In the genomic region with DNA sequence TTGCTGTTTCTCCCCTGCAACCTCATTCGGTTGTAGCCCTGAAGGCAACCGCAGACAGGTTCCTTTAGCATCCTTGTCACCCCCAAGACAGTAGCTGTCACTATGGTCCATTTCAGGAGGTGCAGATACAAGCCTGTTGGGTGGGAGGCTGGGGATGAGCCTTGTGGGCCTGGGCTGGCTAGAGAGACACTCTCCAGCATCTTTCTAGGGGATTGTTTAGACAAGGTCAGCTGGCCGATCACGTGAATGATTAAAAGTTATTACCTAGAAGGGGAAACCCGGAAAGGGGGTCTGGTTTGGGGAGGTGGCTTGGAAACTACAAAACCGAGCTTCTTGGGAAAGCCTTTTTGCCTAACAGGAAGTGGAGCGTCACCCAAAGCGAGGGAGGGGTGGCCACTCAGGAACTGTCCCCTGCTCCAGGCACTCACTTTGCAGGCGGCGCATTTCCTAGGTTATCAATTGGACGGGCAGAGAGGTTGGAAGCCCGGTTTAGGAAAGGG, we compare ENCODE assay signal across 8 mouse cellular contexts. TPM values are rescaled to one million over a fixed set of nuclear protein-coding genes. Genes with fewer than 3 reads are reported as not detected.
DNase-seq lines count a peak whose midpoint lies in the region; ATAC-seq lines count a peak whose summit lies in the region.

No protein-coding gene starts in this region.

- H3K9me3 ChIP-seq in hindbrain, embryonic 15.5 days: no peaks in the 10 kb centered on the region

- H3K4me2 ChIP-seq in hindbrain, embryonic 15.5 days: peak overlapping the region; percentile 73

- peak; percentile 80 for ATAC-seq in hindbrain, embryonic 15.5 days (ENCODE audit: low FRiP score, low read depth)

- peak; percentile 82 for DNase-seq in adipocyte (ENCODE audit: low spot score)
- peak; percentile 48 to 68 for DNase-seq in cerebellum, postnatal 4 days (ENCODE audit: low spot score in 2 of 2)
- peak; percentile 75 for DNase-seq in gastrocnemius, adult 18-20 months (ENCODE audit: low spot score)
- peak; percentile 71 to 79 for DNase-seq in left cerebral cortex, adult 18-20 months (ENCODE audit: low spot score in 2 of 2)
- DNase-seq in lung, postnatal 4 days: peak; percentile 76 to 81
- DNase-seq in right cerebral cortex, adult 18-20 months: peak; percentile 86
- DNase-seq in urinary bladder, postnatal 36 days (ENCODE audit: low spot score in 2 of 2): peak; percentile 62 to 75

- no peaks in the 10 kb centered on the region for H3K27me3 ChIP-seq in hindbrain, embryonic 15.5 days

- H3K9ac ChIP-seq in hindbrain, embryonic 15.5 days: peak overlapping the region; percentile 55

- H3K27ac ChIP-seq in hindbrain, embryonic 15.5 days (replicated peaks): peak overlapping the region; percentile 88

- peak overlapping the region; percentile 57 for H3K4me3 ChIP-seq in hindbrain, embryonic 15.5 days

- peaks cover 31% of the 10 kb centered on the region for H3K4me1 ChIP-seq in hindbrain, embryonic 15.5 days (replicated peaks)

- no peaks in the 10 kb centered on the region for H3K36me3 ChIP-seq in hindbrain, embryonic 15.5 days

- 0% methylated on average over 12 of the region's 12 CpGs for WGBS in hindbrain, embryonic 15.5 days

RNA-seq across cellular contexts. Expression of gene Extl2, which starts 0.7 kb away (rescaled TPM):
- 10 to 100 TPM; 10.5 to 10.7 TPM for total RNA-seq in gastrocnemius, adult 18-20 months (2021)
- 35.1 and 35.6 TPM in 2 replicates for polyA plus RNA-seq in hindbrain, embryonic 15.5 days (2015; fragmentation: Nextera tagmentation; extraction: Ambion mirVana)
- 10 to 100 TPM; 76.9 to 77.5 TPM for total RNA-seq in left cerebral cortex, adult 18-20 months (2021)

RNA-seq across cellular contexts. Expression of gene Slc30a7, which starts 0.8 kb away (rescaled TPM):
- 1 to 10 TPM; 3.6 to 6.3 TPM for total RNA-seq in gastrocnemius, adult 18-20 months (2021)
- polyA plus RNA-seq in hindbrain, embryonic 15.5 days (2015; fragmentation: Nextera tagmentation; extraction: Ambion mirVana): 16.7 and 21.0 TPM in 2 replicates
- total RNA-seq in left cerebral cortex, adult 18-20 months (2021): 10 to 100 TPM; 30.9 to 31.4 TPM

Comparison
In these comparisons a context has a peak if more than half of its experiments do, and no peak if none do; other contexts are left out.
1. Peak in every context shown above with its lines: DNase-seq, ATAC-seq, H3K4me3 ChIP-seq and H3K27ac ChIP-seq.
2. RNA of gene Extl2, which starts 0.7 kb away (total RNA-seq): 76.9 to 77.5 TPM in left cerebral cortex, adult 18-20 months; 10.5 to 10.7 TPM in gastrocnemius, adult 18-20 months; every median in the first group is over 4 times any median in the second.
3. RNA of gene Slc30a7, which starts 0.8 kb away (total RNA-seq): 30.9 to 31.4 TPM in left cerebral cortex, adult 18-20 months; 3.6 to 6.3 TPM in gastrocnemius, adult 18-20 months; every median in the first group is over 4 times any median in the second.